Mouse (Mus musculus) kidney, embryonic 15.5 days (tissue): ENCODE results near the gene Rgs6. TPM values are rescaled to one million over a fixed set of nuclear protein-coding genes. Genes with fewer than 3 reads are reported as not detected.

Experiments used
- ATAC-seq: fragments of 200-750 bp; cut with Nextera tagmentation; replicated peaks from 2 replicates; pipeline ENCODE4 v1.8.0; 2017; ENCODE audit warnings: moderate TSS enrichment; ENCODE audit not compliant: low FRiP score
- H3K27ac ChIP-seq: fragments of 300-500 bp; sonication (generic); 2 replicates; pipeline ENCODE4 v1.5.1; 2015; ENCODE audit warnings: mild to moderate bottlenecking, inconsistent platforms
- H3K27me3 ChIP-seq: fragments of 300-500 bp; sonication (generic); 2 replicates; pipeline ENCODE4 v1.6.1; 2015; ENCODE audit warnings: inconsistent platforms
- H3K36me3 ChIP-seq: fragments of 300-500 bp; sonication (generic); 2 replicates; pipeline ENCODE4 v1.6.1; 2015; ENCODE audit warnings: inconsistent platforms
- H3K4me1 ChIP-seq: fragments of 300-500 bp; sonication (generic); 2 replicates; pipeline ENCODE4 v1.6.1; 2015; ENCODE audit warnings: inconsistent platforms
- H3K4me2 ChIP-seq: fragments of 300-500 bp; sonication (generic); 2 replicates; pipeline ENCODE4 v1.6.1; 2015; ENCODE audit warnings: moderate library complexity, mild to moderate bottlenecking, inconsistent platforms
- H3K4me3 ChIP-seq: fragments of 300-500 bp; sonication (generic); replicated peaks from 2 replicates; pipeline ENCODE4 v1.5.1; 2015; ENCODE audit warnings: mild to moderate bottlenecking, inconsistent platforms
- H3K9ac ChIP-seq: fragments of 300-500 bp; sonication (generic); 2 replicates; pipeline ENCODE4 v1.6.1; 2015; ENCODE audit warnings: mild to moderate bottlenecking, inconsistent platforms
- H3K9me3 ChIP-seq: fragments of 300-500 bp; sonication (generic); replicated peaks from 2 replicates; pipeline ENCODE4 v1.6.1; 2016; ENCODE audit warnings: inconsistent platforms
- WGBS: fragments of 180-500 bp; shearing (Covaris S2); methylation state at CpG from one replicate; pipeline ENCODE4 v1.1.7; 2015; ENCODE audit warnings: mixed read lengths; 5-methylcytosine and 5-hydroxymethylcytosine counted together
- polyA plus RNA-seq: library from polyadenylated mRNA; unstranded; fragments of >200 nt; fragmentation: Nextera tagmentation; extraction: Ambion mirVana; gene quantifications from 2 replicates; pipeline ENCODE4 v1.2.1, GENCODE M21; 2015

Gene Rgs6
- polyA plus RNA-seq, 1 experiment from 2014 or later, result 1.8 TPM

GRCm38 (mm10) chr12:82998682-82999332 lies 410.7 kb downstream of the Rgs6 start:
- no peaks in the 10 kb centered on the region for H3K36me3 ChIP-seq
- H3K9ac ChIP-seq, result no peak overlapping the region
- no peak overlapping the region for H3K27ac ChIP-seq
- H3K27me3 ChIP-seq, result no peaks in the 10 kb centered on the region
- H3K4me2 ChIP-seq, result no peak overlapping the region
- H3K9me3 ChIP-seq, result no peaks in the 10 kb centered on the region
- no peak for ATAC-seq
- WGBS, result 81% methylated on average over 10 of the region's 10 CpGs
- H3K4me1 ChIP-seq, result peaks cover 11% of the 10 kb centered on the region; the same call in 1 of the 2 replicates
- H3K4me3 ChIP-seq, result no peak overlapping the region

- no peaks in the 10 kb centered on the region for H3K27me3 ChIP-seq
- no peak overlapping the region for H3K27ac ChIP-seq
- H3K9me3 ChIP-seq, result no peaks in the 10 kb centered on the region
- H3K4me3 ChIP-seq, result no peak overlapping the region
- WGBS, result 73% methylated on average over 7 of the region's 7 CpGs
- H3K4me2 ChIP-seq, result no peak overlapping the region
- H3K9ac ChIP-seq, result no peak overlapping the region
- H3K4me1 ChIP-seq, result peaks cover 11% of the 10 kb centered on the region; the same call in 1 of the 2 replicates
- H3K36me3 ChIP-seq, result no peaks in the 10 kb centered on the region
- ATAC-seq, result no peak
Observed at GRCm38 (mm10) chr12:82999333-83000032, 411.4 kb downstream of the Rgs6 start.

GRCm38 (mm10) chr12:83000033-83000570 lies 412.0 kb downstream of the Rgs6 start:
- Histone ChIP-seq H3K4me1 (peaks cover 11% of the 10 kb centered on the region; the same call in 1 of the 2 replicates), H3K4me2 (no peak overlapping the region), H3K27ac (no peak overlapping the region), H3K9me3 (no peaks in the 10 kb centered on the region), H3K27me3 (no peaks in the 10 kb centered on the region), H3K4me3 (no peak overlapping the region), H3K9ac (no peak overlapping the region), H3K36me3 (no peaks in the 10 kb centered on the region)
- ATAC-seq, result no peak
- 87% methylated on average over 11 of the region's 11 CpGs for WGBS

GRCm38 (mm10) chr12:83000957-83001356 lies 412.9 kb downstream of the Rgs6 start:
- ATAC-seq, result no peak
- Histone ChIP-seq H3K27me3 (no peaks in the 10 kb centered on the region), H3K9ac (no peak overlapping the region), H3K4me1 (peaks cover 7% of the 10 kb centered on the region; the same call in 1 of the 2 replicates), H3K36me3 (no peaks in the 10 kb centered on the region), H3K9me3 (no peaks in the 10 kb centered on the region), H3K4me3 (no peak overlapping the region), H3K27ac (no peak overlapping the region), H3K4me2 (no peak overlapping the region)
- WGBS, result 77% methylated on average over 4 of the region's 4 CpGs

- 71% methylated on average over 9 of the region's 9 CpGs for WGBS
- no peaks in the 10 kb centered on the region for H3K27me3 ChIP-seq
- no peak for ATAC-seq
Observed at GRCm38 (mm10) chr12:83004014-83004682, 416.1 kb downstream of the Rgs6 start.

GRCm38 (mm10) chr12:83011056-83011565 lies 423.0 kb downstream of the Rgs6 start:
- Histone ChIP-seq H3K36me3 (no peaks in the 10 kb centered on the region), H3K9ac (no peak overlapping the region), H3K4me2 (no peak overlapping the region), H3K9me3 (no peaks in the 10 kb centered on the region), H3K27me3 (no peaks in the 10 kb centered on the region), H3K27ac (no peak overlapping the region), H3K4me1 (0 out of 2 replicates have a peak, but pooled peaks cover 4% of the 10 kb centered on the region), H3K4me3 (no peak overlapping the region)
- WGBS, result 71% methylated on average over 4 of the region's 4 CpGs
- ATAC-seq, result no peak

More at GRCm38 (mm10) chr12:83004014-83004682, 416.1 kb downstream of the Rgs6 start:
- Histone ChIP-seq H3K9me3 (no peaks in the 10 kb centered on the region), H3K4me2 (no peak overlapping the region), H3K4me3 (no peak overlapping the region), H3K9ac (no peak overlapping the region), H3K4me1 (no peaks in the 10 kb centered on the region), H3K27ac (no peak overlapping the region), H3K36me3 (no peaks in the 10 kb centered on the region)

GRCm38 (mm10) chr12:83013918-83014691 lies 426.0 kb downstream of the Rgs6 start:
- 75% methylated on average over 4 of the region's 4 CpGs for WGBS
- H3K27ac ChIP-seq, result no peak overlapping the region
- no peak overlapping the region for H3K4me2 ChIP-seq
- no peak overlapping the region for H3K4me3 ChIP-seq
- H3K36me3 ChIP-seq, result no peaks in the 10 kb centered on the region
- no peaks in the 10 kb centered on the region for H3K27me3 ChIP-seq
- no peak overlapping the region for H3K9ac ChIP-seq
- no peak for ATAC-seq
- H3K9me3 ChIP-seq, result no peaks in the 10 kb centered on the region
- H3K4me1 ChIP-seq, result 0 out of 2 replicates have a peak, but pooled peaks cover 4% of the 10 kb centered on the region

GRCm38 (mm10) chr12:83014848-83015247 lies 426.8 kb downstream of the Rgs6 start:
- Histone ChIP-seq H3K4me1 (0 out of 2 replicates have a peak, but pooled peaks cover 4% of the 10 kb centered on the region), H3K9me3 (no peaks in the 10 kb centered on the region), H3K27me3 (no peaks in the 10 kb centered on the region), H3K27ac (no peak overlapping the region), H3K4me3 (no peak overlapping the region), H3K4me2 (no peak overlapping the region), H3K9ac (no peak overlapping the region), H3K36me3 (no peaks in the 10 kb centered on the region)
- WGBS, result 29% methylated on average over 2 of the region's 2 CpGs
- ATAC-seq, result no peak

- Histone ChIP-seq H3K9ac (no peak overlapping the region), H3K27ac (no peak overlapping the region), H3K4me3 (no peak overlapping the region), H3K4me2 (no peak overlapping the region), H3K36me3 (no peaks in the 10 kb centered on the region), H3K27me3 (no peaks in the 10 kb centered on the region), H3K9me3 (no peaks in the 10 kb centered on the region), H3K4me1 (0 out of 2 replicates have a peak, but pooled peaks cover 4% of the 10 kb centered on the region)
- 50% methylated on average over 5 of the region's 5 CpGs for WGBS
- ATAC-seq, result no peak
Observed at GRCm38 (mm10) chr12:83015366-83015765, 427.3 kb downstream of the Rgs6 start.

- no peak for ATAC-seq
- no peaks in the 10 kb centered on the region for H3K27me3 ChIP-seq
- no peak overlapping the region for H3K4me2 ChIP-seq
- H3K4me3 ChIP-seq, result no peak overlapping the region
- WGBS, result 87% methylated on average over 6 of the region's 6 CpGs
- no peak overlapping the region for H3K27ac ChIP-seq
- H3K9me3 ChIP-seq, result no peaks in the 10 kb centered on the region
- no peak overlapping the region for H3K9ac ChIP-seq
- H3K36me3 ChIP-seq, result no peaks in the 10 kb centered on the region
- 0 out of 2 replicates have a peak, but pooled peaks cover 4% of the 10 kb centered on the region for H3K4me1 ChIP-seq
Observed at GRCm38 (mm10) chr12:83016486-83016885, 428.4 kb downstream of the Rgs6 start.

GRCm38 (mm10) chr12:83018005-83018404 lies 429.9 kb downstream of the Rgs6 start:
- Histone ChIP-seq H3K27ac (no peak overlapping the region), H3K4me1 (0 out of 2 replicates have a peak, but pooled peaks cover 4% of the 10 kb centered on the region), H3K36me3 (no peaks in the 10 kb centered on the region), H3K4me2 (no peak overlapping the region), H3K9me3 (no peaks in the 10 kb centered on the region), H3K27me3 (no peaks in the 10 kb centered on the region), H3K4me3 (no peak overlapping the region), H3K9ac (no peak overlapping the region)
- ATAC-seq, result no peak
- 3% methylated on average over 3 of the region's 3 CpGs for WGBS
